Mouse (Mus musculus): ENCODE results near the gene Epn2. TPM values are rescaled to one million over a fixed set of nuclear protein-coding genes. Genes with fewer than 3 reads are reported as not detected.

Gene Epn2
- total RNA-seq, 2 experiments from 2014 or later: 0.38 TPM; not detected in 1

- no peak for ATAC-seq (replicated peaks; ENCODE audit: low FRiP score, low TSS enrichment, poor library complexity, severe bottlenecking)
Observed at GRCm38 (mm10) chr11:61477566-61478508, 101.7 kb downstream of the Epn2 start.

GRCm38 (mm10) chr11:61476786-61477382, 102.6 kb downstream of the Epn2 start:
- ATAC-seq (replicated peaks; ENCODE audit: low FRiP score, low TSS enrichment, poor library complexity, severe bottlenecking): no peak

- no peak for ATAC-seq (replicated peaks; ENCODE audit: low FRiP score, low TSS enrichment, poor library complexity, severe bottlenecking)
Observed at GRCm38 (mm10) chr11:61473630-61474029, 105.9 kb downstream of the Epn2 start.

GRCm38 (mm10) chr11:61470880-61471279, 108.6 kb downstream of the Epn2 start:
- no peak for ATAC-seq (replicated peaks; ENCODE audit: low FRiP score, low TSS enrichment, poor library complexity, severe bottlenecking)

- ATAC-seq (replicated peaks; ENCODE audit: low FRiP score, low TSS enrichment, poor library complexity, severe bottlenecking): no peak
Observed at GRCm38 (mm10) chr11:61469317-61469917, 110.1 kb downstream of the Epn2 start.

GRCm38 (mm10) chr11:61468534-61468933, 111.0 kb downstream of the Epn2 start:
- no peak for ATAC-seq (replicated peaks; ENCODE audit: low FRiP score, low TSS enrichment, poor library complexity, severe bottlenecking)

Other genes with a start within 250 kb of the Epn2 start
- gene Slc47a2, start 236.8 kb downstream of the Epn2 start, total RNA-seq (2014; fragmentation: Nextera tagmentation): not detected in 2 replicates
- not detected in 2 replicates for gene Slc47a2, start 236.8 kb downstream of the Epn2 start, total RNA-seq (2017)
- not detected in 2 replicates for gene Slc47a1, start 201.3 kb downstream of the Epn2 start, total RNA-seq (2014; fragmentation: Nextera tagmentation)
- not detected in 2 replicates for gene Slc47a1, start 201.3 kb downstream of the Epn2 start, total RNA-seq (2017)
- gene Rnf112, start 125.6 kb downstream of the Epn2 start, total RNA-seq (2014; fragmentation: Nextera tagmentation): not detected in 2 replicates
- not detected in 2 replicates for gene Rnf112, start 125.6 kb downstream of the Epn2 start, total RNA-seq (2017)
- gene Mfap4, start 94.3 kb downstream of the Epn2 start, total RNA-seq (2014; fragmentation: Nextera tagmentation): not detected in 2 replicates
- not detected in 2 replicates for gene Mfap4, start 94.3 kb downstream of the Epn2 start, total RNA-seq (2017)
- gene Mapk7, start 85.3 kb downstream of the Epn2 start, total RNA-seq (2014; fragmentation: Nextera tagmentation): 6.8 and 15.5 TPM in 2 replicates
- gene Mapk7, start 85.3 kb downstream of the Epn2 start, total RNA-seq (2017): 5.1 and 9.5 TPM in 2 replicates
- gene B9d1, start 74.5 kb downstream of the Epn2 start, total RNA-seq (2014; fragmentation: Nextera tagmentation): 4.3 and 8.6 TPM in 2 replicates
- gene B9d1, start 74.5 kb downstream of the Epn2 start, total RNA-seq (2017): 3.4 and 10.4 TPM in 2 replicates
- 2.2 and 2.4 TPM in 2 replicates for gene Grap, start 73.6 kb upstream of the Epn2 start, total RNA-seq (2014; fragmentation: Nextera tagmentation)
- gene Grap, start 73.6 kb upstream of the Epn2 start, total RNA-seq (2017): 1.3 TPM in 1 of 2 replicates, not detected in the other
- not detected in 2 replicates for gene Fam83g, start 104.4 kb upstream of the Epn2 start, total RNA-seq (2014; fragmentation: Nextera tagmentation)
- gene Fam83g, start 104.4 kb upstream of the Epn2 start, total RNA-seq (2017): not detected in 2 replicates
- gene Slc5a10, start 141.1 kb upstream of the Epn2 start, total RNA-seq (2014; fragmentation: Nextera tagmentation): not detected in 2 replicates
- gene Slc5a10, start 141.1 kb upstream of the Epn2 start, total RNA-seq (2017): not detected in 2 replicates
- gene Prpsap2, start 182.4 kb upstream of the Epn2 start, total RNA-seq (2014; fragmentation: Nextera tagmentation): 17.9 and 27.7 TPM in 2 replicates
- gene Prpsap2, start 182.4 kb upstream of the Epn2 start, total RNA-seq (2017): 29.4 and 31.8 TPM in 2 replicates

Measured in megakaryocyte-erythroid progenitor cell, adult 5-6 weeks (primary cell).